Mouse (Mus musculus) heart, embryonic 14.5 days (tissue): ENCODE measurements around the gene Mrps7. TPM values are rescaled to one million over a fixed set of nuclear protein-coding genes. Genes with fewer than 3 reads are reported as not detected.

ENCODE experiments used
- ATAC-seq: fragments of 200-750 bp; cut with Nextera tagmentation; 2 replicates; pipeline ENCODE4 v1.8.0; 2017; ENCODE audit warnings: low read depth, moderate TSS enrichment; ENCODE audit not compliant: insufficient number of reproducible peaks, insufficient read depth, low FRiP score
- H3K27ac ChIP-seq, 2 experiments: fragments of 200-500 bp in 1 of 2; fragments of 300-500 bp in 1 of 2; sonication (generic) in 1 of 2; replicated peaks in 1 of 2; 2 replicates each; pipeline ENCODE4 v1.5.1; 2012 to 2014; ENCODE audit warnings: low read depth in 2 of 2, low read length in 2 of 2, control low read depth in 1 of 2, mild to moderate bottlenecking in 1 of 2, mixed read lengths in 1 of 2; ENCODE audit not compliant: control insufficient read depth in 1 of 2, insufficient read depth in 1 of 2
- H3K27me3 ChIP-seq: fragments of 300-500 bp; sonication (generic); 2 replicates; pipeline ENCODE4 v1.6.1; 2014; ENCODE audit warnings: mild to moderate bottlenecking, low read length, control low read depth; ENCODE audit not compliant: control insufficient read depth, insufficient read depth
- H3K36me3 ChIP-seq: fragments of 300-500 bp; sonication (generic); 2 replicates; pipeline ENCODE4 v1.6.1; 2014; ENCODE audit warnings: mild to moderate bottlenecking, control low read depth, low read length, mixed read lengths; ENCODE audit not compliant: control insufficient read depth, insufficient read depth
- H3K4me1 ChIP-seq, 2 experiments: fragments of 200-500 bp in 1 of 2; fragments of 300-500 bp in 1 of 2; sonication (generic) in 1 of 2; 2 replicates each; pipeline ENCODE4 v1.6.1; 2012 to 2014; ENCODE audit warnings: low read length in 2 of 2, control low read depth in 1 of 2, mixed read lengths in 1 of 2; ENCODE audit not compliant: control insufficient read depth in 2 of 2, insufficient read depth in 2 of 2
- H3K4me2 ChIP-seq: fragments of 300-500 bp; sonication (generic); 2 replicates; pipeline ENCODE4 v1.6.1; 2014; ENCODE audit warnings: mild to moderate bottlenecking, low read length
- H3K4me3 ChIP-seq, 2 experiments: fragments of 200-500 bp in 1 of 2; fragments of 300-500 bp in 1 of 2; sonication (generic) in 1 of 2; 2 replicates each; pipeline ENCODE4 v1.5.1; 2012 to 2014; ENCODE audit warnings: low read length in 2 of 2, mild to moderate bottlenecking in 2 of 2, control low read depth in 1 of 2, low read depth in 1 of 2, moderate library complexity in 1 of 2; ENCODE audit not compliant: control insufficient read depth in 1 of 2, insufficient read depth in 1 of 2
- H3K9ac ChIP-seq: fragments of 300-500 bp; sonication (generic); 2 replicates; pipeline ENCODE4 v1.6.1; 2014; ENCODE audit warnings: mild to moderate bottlenecking, low read length
- H3K9me3 ChIP-seq: fragments of 300-500 bp; sonication (generic); 2 replicates; pipeline ENCODE4 v1.6.1; 2016; ENCODE audit warnings: low read length, control low read depth; ENCODE audit not compliant: control insufficient read depth
- WGBS: fragments of 180-500 bp; shearing (Covaris S2); extraction: QIAGEN DNeasy Blood & Tissue Kit; methylation state at CpG from one replicate; pipeline ENCODE4 v1.1.7; 2014; 5-methylcytosine and 5-hydroxymethylcytosine counted together
- polyA plus RNA-seq: library from polyadenylated mRNA; unstranded; fragments of >200 nt; fragmentation: Nextera tagmentation; extraction: Ambion mirVana; gene quantifications from 2 replicates; pipeline ENCODE4 v1.2.1, GENCODE M21; 2014

Gene Mrps7
- polyA plus RNA-seq, 1 experiment from 2014 or later: 87.4 TPM

- 23% methylated on average over 2 of the region's 2 CpGs for WGBS
- ATAC-seq: no peak
- H3K9ac ChIP-seq: no peak overlapping the region
Measured at GRCm38 (mm10) chr11:115654128-115654527, 50.4 kb downstream of the Mrps7 start.

More at GRCm38 (mm10) chr11:115654128-115654527, 50.4 kb downstream of the Mrps7 start:
- Histone ChIP-seq H3K9me3 (no peaks in the 10 kb centered on the region), H3K4me2 (no peak overlapping the region), H3K36me3 (peaks cover 16% of the 10 kb centered on the region), H3K4me1 (peaks cover 13 to 36% of the 10 kb centered on the region in 2 experiments), H3K27ac (peak overlapping the region in 1 of 2 experiments; percentile 78; a peak in 2 of 4 replicates), H3K4me3 (no peak overlapping the region), H3K27me3 (no peaks in the 10 kb centered on the region)

Other genes with a start within 250 kb of the Mrps7 start
- gene Hid1, start 236.2 kb upstream of the Mrps7 start, polyA plus RNA-seq: 7.4 and 7.8 TPM in 2 replicates
- 10.3 and 10.5 TPM in 2 replicates for gene Cdr2l, start 222.0 kb upstream of the Mrps7 start, polyA plus RNA-seq
- 191 and 195 TPM in 2 replicates for gene Mrpl58, start 200.2 kb upstream of the Mrps7 start, polyA plus RNA-seq
- gene Atp5h, start 184.0 kb upstream of the Mrps7 start, polyA plus RNA-seq: 2,259 and 2,271 TPM in 2 replicates
- 19.3 and 23.5 TPM in 2 replicates for gene Kctd2, start 183.8 kb upstream of the Mrps7 start, polyA plus RNA-seq
- gene Trim80, start 163.4 kb upstream of the Mrps7 start, polyA plus RNA-seq: 0.14 TPM in 1 of 2 replicates, not detected in the other
- gene Slc16a5, start 141.5 kb upstream of the Mrps7 start, polyA plus RNA-seq: 0.08 and 0.26 TPM in 2 replicates
- 5.5 and 7.5 TPM in 2 replicates for gene Armc7, start 128.3 kb upstream of the Mrps7 start, polyA plus RNA-seq
- gene Nt5c, start 112.1 kb upstream of the Mrps7 start, polyA plus RNA-seq: 54.5 and 56.2 TPM in 2 replicates
- 511 and 538 TPM in 2 replicates for gene Jpt1, start 89.5 kb upstream of the Mrps7 start, polyA plus RNA-seq
- 600 and 636 TPM in 2 replicates for gene Sumo2, start 67.6 kb upstream of the Mrps7 start, polyA plus RNA-seq
- gene Nup85, start 39.5 kb upstream of the Mrps7 start, polyA plus RNA-seq: 85.2 and 89.3 TPM in 2 replicates
- 16.1 and 17.2 TPM in 2 replicates for gene Gga3, start 126 bp downstream of the Mrps7 start, polyA plus RNA-seq
- 31.7 and 32.3 TPM in 2 replicates for gene Mif4gd, start 9.0 kb downstream of the Mrps7 start, polyA plus RNA-seq
- gene Slc25a19, start 24.4 kb downstream of the Mrps7 start, polyA plus RNA-seq: 42.8 and 46.0 TPM in 2 replicates
- gene Grb2, start 104.7 kb downstream of the Mrps7 start, polyA plus RNA-seq: 59.4 and 63.9 TPM in 2 replicates
- 27.1 and 28.7 TPM in 2 replicates for gene Tmem94, start 161.5 kb downstream of the Mrps7 start, polyA plus RNA-seq
- 21.0 and 21.1 TPM in 2 replicates for gene Caskin2, start 209.7 kb downstream of the Mrps7 start, polyA plus RNA-seq
- gene Tsen54, start 210.8 kb downstream of the Mrps7 start, polyA plus RNA-seq: 18.9 and 24.2 TPM in 2 replicates
- gene Llgl2, start 220.1 kb downstream of the Mrps7 start, polyA plus RNA-seq: 14.5 and 15.5 TPM in 2 replicates